Mouse (Mus musculus): ENCODE data around the gene Nacad.
"Not testable (repeated sequence)": the region's sequence is repeated elsewhere in the genome, so short reads cannot be mapped to it uniquely, and the experiment has no call there.

Gene Nacad

DNA sequence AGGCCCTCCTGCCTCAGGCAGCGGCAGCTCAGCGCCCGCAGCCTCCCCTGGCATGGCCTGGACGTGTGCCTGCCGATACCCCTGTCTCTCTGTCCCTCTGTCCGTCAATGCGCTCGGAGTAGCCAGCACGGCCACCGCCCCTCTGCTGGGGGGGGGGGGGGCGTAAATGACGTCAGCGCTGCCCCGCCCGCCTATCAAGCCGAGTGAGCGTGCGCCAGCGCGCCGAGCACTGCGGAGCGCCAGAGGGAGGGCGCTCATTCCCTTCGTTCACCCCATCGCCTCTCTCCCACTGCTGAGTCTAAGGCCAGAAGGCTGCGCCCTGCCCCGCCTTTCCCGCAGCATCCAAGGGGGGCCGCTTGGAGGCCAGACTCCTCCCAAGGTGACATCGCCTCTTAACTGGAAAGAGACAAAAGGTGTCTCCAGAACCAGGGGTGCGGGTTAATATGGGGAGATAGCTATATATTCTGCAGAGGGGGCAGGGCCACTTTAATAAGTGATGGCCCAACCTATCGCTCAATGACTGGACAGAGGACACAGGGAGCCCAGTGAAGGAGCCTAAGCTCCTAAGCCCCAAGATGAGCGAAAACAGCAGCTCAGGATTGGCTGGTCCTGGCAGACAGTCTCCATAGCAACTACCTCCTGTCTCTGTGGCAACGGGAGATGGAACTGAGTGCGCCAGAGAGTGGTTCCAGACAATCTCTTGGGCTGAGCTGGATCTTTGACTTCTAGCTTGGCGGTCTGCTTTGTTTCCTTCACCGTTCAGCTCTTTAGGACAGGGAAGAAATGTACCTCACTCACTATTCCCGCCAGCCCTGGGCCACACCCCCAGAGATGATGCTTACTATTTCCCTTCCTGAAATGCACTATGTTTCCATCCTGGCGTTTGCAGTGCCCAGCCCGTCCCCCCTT lies at the start of gene Nacad:
TSS of gene Nacad (minus strand) at position 563 of the 909 bp plus-strand sequence.
- DNase-seq (ENCODE audit: low spot score): no peak

DNA sequence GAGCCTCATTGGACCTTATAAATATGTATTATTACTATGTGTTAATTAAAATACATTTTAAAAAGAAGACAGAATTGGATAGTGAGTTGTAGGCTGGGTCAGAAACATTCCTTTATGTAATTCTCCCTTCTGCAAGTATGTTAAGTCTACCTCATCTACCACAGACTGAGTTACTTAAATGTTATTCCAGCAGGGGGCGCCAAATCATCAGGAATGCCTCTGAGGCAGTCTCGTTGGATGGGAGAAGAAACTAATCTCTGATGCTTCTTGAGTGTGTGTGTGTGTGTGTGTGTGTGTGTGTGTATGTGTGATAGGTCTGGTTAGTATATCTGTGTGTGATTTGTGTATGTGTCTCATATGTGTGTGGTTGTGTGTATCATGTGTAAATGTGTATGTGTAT lies 49.0 kb upstream of the Nacad start:
- DNase-seq (ENCODE audit: low spot score): peak; percentile 91

DNA sequence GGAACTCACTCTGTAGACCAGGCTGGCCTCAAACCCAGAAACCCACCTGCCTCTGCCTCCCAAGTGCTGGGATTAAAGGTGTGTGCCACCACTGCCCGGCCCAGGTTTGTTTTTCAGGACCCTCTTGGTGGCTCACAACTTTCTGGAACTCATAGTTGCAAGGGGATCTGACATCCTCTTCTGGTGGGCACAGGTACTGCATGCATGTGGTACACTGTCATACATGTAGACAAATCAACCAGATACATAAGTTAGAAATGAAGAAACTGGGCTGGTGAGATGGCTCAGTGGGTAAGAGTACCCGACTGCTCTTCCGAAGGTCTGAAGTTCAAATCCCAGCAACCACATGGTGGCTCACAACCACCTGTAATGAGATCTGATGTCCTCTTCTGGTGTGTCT lies 47.1 kb upstream of the Nacad start:
- DNase-seq (ENCODE audit: low spot score): not testable (repeated sequence)

DNA sequence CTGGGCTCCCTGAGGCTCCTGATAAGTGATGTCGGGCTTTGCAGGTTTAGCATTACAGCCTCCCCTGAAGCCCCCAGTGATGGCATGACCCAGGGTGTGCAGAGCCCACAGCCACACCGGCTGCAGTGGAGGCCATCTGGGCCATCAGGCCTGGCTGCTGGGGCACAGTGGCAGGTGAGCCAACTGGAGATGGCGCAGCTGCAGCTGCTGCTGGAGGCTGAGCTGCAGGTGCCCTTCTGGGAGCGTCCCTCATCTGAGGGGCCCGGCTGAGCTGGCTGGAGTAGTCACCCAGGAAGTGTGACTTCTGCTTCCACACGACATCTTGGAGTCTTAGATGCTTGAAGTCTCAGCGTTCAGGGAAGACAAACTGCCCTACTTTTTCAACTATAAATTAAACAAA lies 44.7 kb upstream of the Nacad start:
- DNase-seq (ENCODE audit: low spot score): no peak

DNA sequence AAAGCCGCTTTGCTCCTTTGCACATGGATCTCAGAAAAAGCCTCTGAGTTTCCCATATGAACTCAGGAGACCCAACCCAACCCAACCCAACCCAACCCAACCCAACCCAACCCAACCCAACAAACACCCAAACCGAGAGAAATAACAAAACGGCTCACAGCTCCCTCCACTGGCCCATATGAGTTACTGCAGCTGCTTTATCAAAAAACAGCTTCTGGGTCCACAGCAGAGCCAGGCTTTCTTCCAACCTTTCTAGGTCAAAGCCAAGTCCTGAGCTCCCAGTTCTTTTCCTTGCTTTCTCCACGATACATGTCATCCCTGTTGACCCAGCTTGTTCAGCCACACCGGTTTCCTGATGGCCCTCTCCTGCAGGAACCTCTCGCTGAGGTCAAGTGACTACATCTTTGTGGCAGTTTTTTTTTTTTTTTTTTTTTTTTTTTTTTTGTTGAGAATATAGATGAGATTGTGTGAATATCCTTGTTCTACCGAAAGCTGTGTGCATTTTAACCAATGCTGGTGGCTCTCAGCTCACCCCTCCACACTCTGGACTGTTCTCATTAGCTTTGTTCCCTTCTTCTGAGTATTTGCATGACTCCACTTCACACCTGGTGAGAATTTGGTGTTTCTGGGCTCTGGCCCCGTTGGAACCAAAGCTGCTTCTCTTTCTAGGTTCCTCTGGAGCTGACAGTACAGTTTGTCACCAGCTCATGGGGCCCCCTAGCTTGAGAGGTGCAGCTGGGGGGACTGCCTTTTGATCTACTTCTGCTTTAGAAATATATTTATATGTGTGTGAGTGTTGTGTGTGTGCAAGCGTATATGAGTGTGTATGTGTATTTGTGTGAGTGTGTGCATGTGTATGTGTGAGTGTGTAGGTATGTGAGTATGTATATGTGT lies 42.2 kb upstream of the Nacad start:
- DNase-seq (ENCODE audit: low spot score): no peak

DNA sequence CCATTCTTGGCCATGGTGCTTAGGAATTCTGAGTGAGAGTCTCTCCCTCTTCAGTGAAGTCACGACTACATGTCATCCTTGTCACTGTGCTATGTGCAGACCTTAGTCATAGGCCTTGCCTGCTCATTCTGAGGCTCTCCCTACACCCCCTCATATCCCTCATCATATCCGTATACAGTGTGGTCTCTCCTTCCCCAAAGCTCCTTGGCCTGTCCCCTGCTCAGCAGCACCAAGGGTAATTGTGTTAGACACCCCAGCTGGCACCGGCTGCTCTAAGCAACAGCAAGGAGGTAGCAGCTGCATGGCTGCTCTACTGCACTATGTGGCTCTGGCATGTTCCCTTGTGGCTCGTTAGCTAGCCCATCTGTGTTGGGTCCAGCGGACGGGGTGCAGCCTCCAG lies 38.7 kb upstream of the Nacad start:
- no peak for DNase-seq (ENCODE audit: low spot score)

DNA sequence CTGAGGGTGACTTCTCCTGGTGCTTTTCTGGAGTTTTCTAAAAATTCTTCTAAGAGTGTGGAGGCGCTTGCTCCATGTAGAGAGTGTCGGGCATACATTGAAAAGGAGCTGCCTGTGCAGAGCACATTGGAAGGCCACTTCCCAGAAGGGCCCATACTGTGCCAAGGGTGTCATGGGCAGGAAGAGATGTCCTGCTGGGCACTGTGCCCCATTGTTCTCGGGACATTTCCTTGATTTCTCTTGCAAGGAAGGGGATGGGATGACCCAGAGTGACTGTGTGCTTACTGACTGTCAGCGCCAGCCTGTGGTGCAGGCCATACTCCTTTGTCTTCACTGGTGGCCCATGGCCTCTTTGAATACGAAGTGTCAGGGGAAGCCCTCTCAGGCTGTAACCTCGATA lies 33.2 kb upstream of the Nacad start:
- no peak for DNase-seq (ENCODE audit: low spot score)

DNA sequence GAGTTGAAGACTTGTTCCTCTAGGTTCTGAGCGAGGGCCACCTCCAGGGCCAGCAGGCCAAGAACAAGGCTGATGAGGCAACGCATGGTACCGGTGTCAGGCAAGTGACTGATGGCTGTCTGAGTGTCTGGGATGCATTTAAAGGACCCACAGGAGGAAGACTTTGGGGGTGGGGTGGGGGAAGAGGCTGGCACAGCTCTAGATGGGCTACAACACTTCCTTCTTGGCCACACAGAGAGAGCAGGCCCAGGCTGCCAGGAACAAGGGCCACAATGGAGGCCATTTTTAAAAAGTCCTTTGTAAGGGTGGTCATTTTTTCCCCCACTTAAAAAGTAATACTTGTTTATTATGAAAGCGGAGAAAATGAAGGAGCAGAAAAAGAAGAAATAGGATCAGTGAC lies 32.7 kb upstream of the Nacad start, which contains the start of gene Wap:
TSS of gene Wap (minus strand) at position 101 of the 400 bp plus-strand sequence.
- no peak for DNase-seq (ENCODE audit: low spot score)

DNA sequence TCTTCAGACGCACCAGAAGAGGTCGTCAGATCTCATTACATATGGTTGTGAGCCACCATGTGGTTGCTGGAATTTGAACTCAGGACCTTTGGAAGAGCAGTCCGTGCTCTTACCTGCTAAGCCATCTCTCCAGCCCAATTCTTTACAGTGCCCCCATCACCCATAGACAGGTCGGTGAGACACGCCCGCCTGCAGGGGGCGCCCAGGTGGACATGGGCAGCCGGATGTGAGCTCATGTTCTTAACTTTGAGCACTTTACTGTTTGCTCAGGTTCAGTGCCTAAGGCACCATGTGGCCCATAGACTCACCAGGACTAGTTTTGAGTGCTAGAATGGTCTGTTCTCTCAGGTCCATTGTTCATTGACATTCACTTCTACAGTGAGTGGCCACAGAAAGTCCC lies 30.3 kb upstream of the Nacad start:
- no peak for DNase-seq (ENCODE audit: low spot score)

DNA sequence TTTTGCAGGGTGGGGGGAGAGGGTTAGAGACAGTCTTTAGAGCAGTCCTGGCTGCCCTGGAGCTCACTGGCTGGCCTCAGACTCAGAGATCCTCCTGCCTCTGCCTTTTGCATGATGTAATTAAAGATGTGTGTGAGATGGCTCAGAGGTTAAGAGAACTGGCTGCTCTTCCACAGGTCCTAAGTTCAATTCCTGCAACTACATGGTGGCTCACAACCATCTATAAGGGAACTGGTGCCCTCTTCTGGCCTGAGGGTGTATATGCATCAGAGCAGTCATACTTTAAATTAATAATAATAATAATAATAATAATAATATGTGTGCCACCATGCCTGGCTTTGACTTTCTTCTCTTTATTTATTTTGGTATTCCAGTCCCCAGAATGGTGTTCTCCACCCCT lies 23.8 kb upstream of the Nacad start:
- DNase-seq (ENCODE audit: low spot score): no peak

DNA sequence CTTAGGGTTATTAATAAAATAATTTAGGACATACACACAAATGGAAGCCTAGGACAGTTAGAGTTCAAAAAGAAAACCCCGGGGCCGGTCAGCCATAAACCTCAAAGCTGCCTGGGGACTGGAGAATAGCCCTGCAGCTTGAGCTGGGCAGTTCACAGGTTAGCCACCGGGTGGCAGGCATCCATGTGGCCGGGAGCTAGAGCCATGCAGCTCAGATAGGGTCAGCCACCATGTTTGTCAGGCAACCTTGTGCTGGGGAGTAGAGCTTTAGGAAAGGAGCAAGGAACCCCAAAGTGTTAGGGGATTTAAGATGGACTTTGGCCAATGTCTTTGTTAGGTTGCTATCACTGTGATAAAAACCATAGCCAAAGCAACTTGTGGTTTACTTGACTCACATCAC lies 22.7 kb upstream of the Nacad start:
- DNase-seq (ENCODE audit: low spot score): peak; percentile 75

DNA sequence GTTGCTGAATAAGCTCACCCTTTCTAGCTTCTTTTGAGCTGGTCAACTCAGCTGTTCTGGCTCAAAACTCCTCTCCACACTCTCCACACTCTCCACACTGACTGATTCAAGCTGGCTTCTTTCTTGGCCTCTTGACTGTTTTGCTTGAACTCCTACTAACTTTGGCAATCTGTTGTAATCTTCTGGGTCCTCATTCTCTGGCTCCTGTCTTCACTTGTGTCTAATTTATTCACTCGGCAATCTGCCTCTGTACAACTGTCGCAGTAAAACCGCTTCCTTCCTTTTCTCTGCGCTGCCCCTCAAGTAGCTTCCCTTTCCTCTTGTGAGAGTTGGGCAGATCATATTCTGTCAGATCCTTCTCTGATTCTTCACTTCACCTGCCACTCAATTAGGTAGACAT lies 21.9 kb upstream of the Nacad start:
- no peak for DNase-seq (ENCODE audit: low spot score)

DNA sequence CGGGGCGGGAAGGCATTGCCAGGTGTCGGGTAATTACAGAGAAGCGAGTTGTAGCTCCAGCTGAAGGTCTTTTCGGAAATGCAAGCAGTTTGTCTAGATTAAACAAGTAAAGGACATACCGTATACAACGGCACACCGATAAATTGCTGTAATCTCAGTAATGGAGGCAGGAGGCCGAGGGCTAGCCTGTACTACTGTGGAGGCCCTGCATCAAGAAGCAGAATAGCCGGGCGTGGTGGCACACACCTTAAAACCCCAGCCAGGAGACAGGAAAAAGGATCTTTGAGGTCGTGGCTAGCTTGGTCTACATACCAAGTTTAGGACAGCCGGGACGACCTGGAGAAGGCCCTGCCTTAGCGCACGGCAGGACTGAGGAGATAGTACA lies 20.5 kb upstream of the Nacad start:
- no peak for DNase-seq (ENCODE audit: low spot score)

DNA sequence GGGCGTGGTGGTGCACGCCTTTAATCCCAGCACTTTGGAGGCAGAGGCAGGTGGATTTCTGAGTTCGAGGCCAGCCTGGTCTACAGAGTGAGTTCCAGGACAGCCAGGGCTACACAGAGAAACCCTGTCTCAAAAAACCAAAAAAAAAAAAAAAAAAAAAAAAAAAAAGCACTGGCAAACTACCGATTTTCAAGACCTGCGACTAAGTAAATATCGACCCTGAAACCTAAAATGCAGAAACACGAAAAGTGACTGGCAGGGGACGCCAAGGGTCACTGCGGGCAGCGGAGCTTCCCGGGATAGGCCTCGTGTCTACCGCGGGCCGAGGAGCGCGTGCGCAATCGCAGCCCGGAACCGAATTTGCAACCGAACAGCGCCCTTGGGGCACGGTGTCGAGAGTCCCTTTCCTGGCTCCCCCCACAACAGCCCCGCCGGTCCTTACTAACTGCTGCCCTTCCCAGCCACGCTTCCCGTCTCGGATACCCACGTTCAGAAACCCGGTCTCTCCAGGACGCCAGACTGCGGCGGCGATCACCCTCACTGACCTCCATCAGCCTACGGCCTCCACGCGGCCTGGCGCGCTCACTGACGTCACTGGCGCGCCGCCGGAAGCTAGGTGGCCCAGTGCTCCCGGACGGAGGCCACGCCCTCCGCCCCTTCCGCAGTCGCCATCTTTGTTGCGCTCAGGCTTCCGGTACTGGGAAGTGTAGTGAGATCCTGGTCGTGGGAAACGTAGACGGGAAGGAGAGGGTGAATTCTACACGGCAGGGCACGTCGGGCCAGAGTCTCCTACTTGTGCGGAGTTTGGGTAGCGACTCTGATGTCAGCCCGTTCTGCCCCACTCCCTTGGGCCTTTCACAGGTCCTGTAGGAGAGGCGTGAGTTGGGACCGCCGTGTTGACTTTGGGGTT lies 19.9 kb upstream of the Nacad start, which contains the start of gene Tbrg4:
TSS of gene Tbrg4 (minus strand) at position 590 of the 910 bp plus-strand sequence.
- DNase-seq (ENCODE audit: low spot score): peak; percentile 95

DNA sequence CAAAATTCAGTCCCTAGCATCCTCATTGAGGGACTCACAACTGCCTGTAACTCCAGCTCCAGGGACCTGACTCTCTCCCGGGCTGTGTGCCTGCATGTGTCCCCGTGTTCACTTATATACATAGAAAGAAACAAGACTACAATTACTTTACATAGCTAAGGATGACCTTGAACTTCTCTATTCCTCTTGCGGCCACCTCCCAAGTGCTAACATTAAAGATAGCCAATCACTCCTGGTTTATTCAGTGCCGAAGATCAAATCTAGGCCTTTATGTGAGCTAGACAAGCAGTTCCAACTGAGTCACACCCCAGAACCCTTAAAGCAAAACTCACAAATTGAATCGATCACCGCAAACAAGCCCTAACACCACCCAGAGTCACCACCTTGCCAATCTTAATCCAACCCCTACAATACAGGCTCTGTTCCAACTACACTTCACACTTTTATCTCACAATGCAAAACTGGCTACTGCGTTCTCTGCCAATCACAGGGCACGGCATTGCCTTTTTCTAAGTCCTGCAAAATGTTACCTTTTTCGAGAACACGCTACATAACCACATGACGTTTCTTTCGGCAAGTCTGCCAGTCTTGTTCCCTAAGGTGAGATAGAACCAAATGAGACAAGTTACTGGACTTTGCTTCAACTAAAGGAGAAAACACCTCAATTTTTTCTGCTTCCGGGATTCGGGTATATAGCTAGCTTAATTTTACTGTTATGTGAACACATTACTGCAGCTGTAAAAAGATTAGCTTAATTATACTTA lies 18.9 kb upstream of the Nacad start:
- no peak for DNase-seq (ENCODE audit: low spot score)

DNA sequence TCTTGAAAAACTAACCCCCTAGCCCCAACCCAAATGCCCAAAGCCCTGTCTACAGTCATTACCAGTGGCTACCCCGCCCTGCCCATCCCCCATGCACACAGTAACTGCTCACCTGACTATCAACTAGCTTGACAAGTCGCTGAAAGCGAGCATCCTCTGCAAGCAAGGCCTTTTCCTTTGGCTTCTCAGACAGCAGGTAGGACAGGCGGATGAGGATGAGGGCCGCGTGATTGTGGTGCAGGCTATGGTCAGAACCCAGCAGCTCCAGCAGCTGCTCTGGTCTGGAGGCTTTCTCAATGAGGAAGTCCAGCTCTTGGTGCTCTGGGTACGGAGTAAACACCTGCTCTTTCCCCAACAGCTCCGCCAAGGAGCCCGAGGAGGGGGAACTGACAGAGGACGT lies 17.9 kb upstream of the Nacad start:
- DNase-seq (ENCODE audit: low spot score): no peak

DNA sequence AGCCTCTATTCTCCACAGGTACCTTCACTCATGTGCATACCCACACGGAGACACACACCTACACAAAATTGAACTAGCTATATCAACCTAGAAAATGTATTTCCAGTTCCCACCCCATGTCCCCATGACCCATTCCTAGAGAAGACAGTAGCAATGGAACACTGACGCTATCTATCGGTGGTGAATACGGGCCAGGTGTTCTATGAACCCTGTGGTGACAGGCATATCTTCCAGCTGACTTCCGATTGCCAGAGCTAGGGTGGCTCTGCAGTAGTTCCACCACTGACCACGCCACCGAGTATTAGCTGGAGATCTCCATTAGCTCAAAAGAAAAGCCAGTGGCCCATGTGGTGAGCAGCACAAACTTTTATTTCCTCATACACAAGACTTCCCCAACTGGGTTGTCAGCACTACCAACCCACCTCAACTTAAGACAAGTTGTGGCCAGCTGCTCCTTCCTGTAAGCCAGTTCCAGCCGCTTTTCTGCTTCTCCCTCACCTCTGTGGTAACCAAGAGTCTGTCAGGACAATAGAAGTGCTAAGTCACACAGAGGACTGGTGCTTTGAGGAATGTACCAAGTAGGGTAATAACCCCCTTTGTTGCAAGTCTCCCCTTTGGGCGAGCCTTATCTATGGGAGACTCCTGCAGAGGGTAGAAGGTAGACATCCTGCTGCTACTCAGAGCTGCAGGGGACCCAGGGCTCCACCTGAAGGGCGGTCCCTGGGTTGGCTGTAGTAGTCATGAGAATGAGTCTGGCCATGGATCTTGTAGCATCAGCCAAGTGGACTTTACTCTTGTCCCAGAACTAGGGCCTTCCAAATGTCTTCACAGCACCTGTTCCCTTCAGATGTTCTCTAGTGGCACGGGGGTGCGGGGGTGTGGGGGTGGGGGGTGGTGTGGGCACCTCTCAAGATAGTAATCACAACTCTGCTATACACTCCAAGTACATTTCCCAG lies 9.7 kb upstream of the Nacad start:
- DNase-seq (ENCODE audit: low spot score): no peak

DNA sequence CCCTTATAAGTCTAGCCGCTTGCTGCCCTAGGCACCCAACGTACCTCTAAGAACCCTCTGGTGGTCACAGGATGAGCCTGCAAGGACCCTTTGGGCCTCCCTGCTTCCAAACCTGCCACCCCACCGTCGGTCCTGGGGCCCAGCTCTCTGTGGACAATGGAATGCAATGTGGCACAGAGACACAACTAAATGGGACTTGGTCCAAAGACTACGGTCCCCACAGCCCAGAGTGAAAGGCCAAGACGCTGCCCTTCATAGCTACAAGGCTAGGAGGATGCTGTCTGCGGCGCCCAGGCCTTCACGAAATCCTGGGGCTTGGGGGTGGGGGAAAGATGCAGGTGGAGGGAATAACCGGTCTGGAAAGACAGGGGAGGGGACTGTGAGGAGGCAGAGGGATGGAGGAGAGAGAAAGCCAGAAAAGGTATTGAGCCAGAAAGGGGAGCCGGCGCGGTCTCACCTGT lies 802 bp downstream of the Nacad start:
- no peak for DNase-seq (ENCODE audit: low spot score)

DNA sequence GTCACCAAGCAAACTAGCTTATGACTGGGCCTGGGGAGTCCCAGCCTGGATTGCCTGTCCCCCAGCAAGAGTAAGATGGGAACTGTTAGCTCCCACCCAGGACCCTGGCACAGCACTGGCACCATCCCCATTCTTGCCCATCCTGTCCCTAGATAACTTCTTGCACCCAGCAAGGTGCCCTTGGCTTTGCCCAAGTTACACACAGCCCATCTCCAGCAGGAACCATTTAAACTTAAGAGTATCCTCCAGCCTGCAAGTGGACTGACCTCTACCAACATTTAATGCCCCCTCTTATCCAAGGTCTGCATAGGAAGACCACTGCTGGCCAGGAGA lies 1.3 kb downstream of the Nacad start:
- no peak for DNase-seq (ENCODE audit: low spot score)
